Mouse (Mus musculus) liver, embryonic 15.5 days (tissue): Measurements from ENCODE around the gene Gtf2h3. TPM values are rescaled to one million over a fixed set of nuclear protein-coding genes. Genes with fewer than 3 reads are reported as not detected.
"Not testable (repeated sequence)": the region's sequence is repeated elsewhere in the genome, so short reads cannot be mapped to it uniquely, and the experiment has no call there.

ENCODE experiments used
- ATAC-seq: fragments of 200-750 bp; cut with Nextera tagmentation; 2 replicates; pipeline ENCODE4 v1.8.0; 2017; ENCODE audit warnings: moderate number of reproducible peaks, mild to moderate bottlenecking, moderate library complexity; ENCODE audit not compliant: insufficient read depth
- H3K27ac ChIP-seq: fragments of 300-500 bp; sonication (generic); replicated peaks from 2 replicates; pipeline ENCODE4 v1.5.1; 2015; ENCODE audit warnings: mild to moderate bottlenecking, inconsistent platforms
- H3K27me3 ChIP-seq: fragments of 300-500 bp; sonication (generic); 2 replicates; pipeline ENCODE4 v1.6.1; 2015; ENCODE audit warnings: mild to moderate bottlenecking, inconsistent platforms
- H3K36me3 ChIP-seq: fragments of 300-500 bp; sonication (generic); replicated peaks from 2 replicates; pipeline ENCODE4 v1.6.1; 2015; ENCODE audit warnings: moderate library complexity, mild to moderate bottlenecking, inconsistent platforms
- H3K4me1 ChIP-seq: fragments of 300-500 bp; sonication (generic); replicated peaks from 2 replicates; pipeline ENCODE4 v1.6.1; 2015; ENCODE audit warnings: inconsistent platforms
- H3K4me2 ChIP-seq: fragments of 300-500 bp; sonication (generic); 2 replicates; pipeline ENCODE4 v1.6.1; 2015; ENCODE audit warnings: moderate library complexity, mild to moderate bottlenecking, inconsistent platforms
- H3K4me3 ChIP-seq: fragments of 300-500 bp; sonication (generic); replicated peaks from 2 replicates; pipeline ENCODE4 v1.5.1; 2015; ENCODE audit warnings: mild to moderate bottlenecking, inconsistent platforms
- H3K9ac ChIP-seq: fragments of 300-500 bp; sonication (generic); 2 replicates; pipeline ENCODE4 v1.6.1; 2015; ENCODE audit warnings: moderate library complexity, mild to moderate bottlenecking, inconsistent platforms
- H3K9me3 ChIP-seq: fragments of 300-500 bp; sonication (generic); replicated peaks from 2 replicates; pipeline ENCODE4 v1.6.1; 2016; ENCODE audit warnings: inconsistent platforms
- WGBS: fragments of 180-500 bp; shearing (Covaris S2); methylation state at CpG from one replicate; pipeline ENCODE4 v1.1.7; 2015; ENCODE audit warnings: mixed read lengths; ENCODE audit not compliant: insufficient replicate concordance; 5-methylcytosine and 5-hydroxymethylcytosine counted together
- polyA plus RNA-seq: library from polyadenylated mRNA; unstranded; fragments of >200 nt; fragmentation: Nextera tagmentation; extraction: Ambion mirVana; gene quantifications from 2 replicates; pipeline ENCODE4 v1.2.1, GENCODE M21; 2015

Gtf2h3 gene
- polyA plus RNA-seq, 1 experiment from 2014 or later: 19.4 TPM

DNA sequence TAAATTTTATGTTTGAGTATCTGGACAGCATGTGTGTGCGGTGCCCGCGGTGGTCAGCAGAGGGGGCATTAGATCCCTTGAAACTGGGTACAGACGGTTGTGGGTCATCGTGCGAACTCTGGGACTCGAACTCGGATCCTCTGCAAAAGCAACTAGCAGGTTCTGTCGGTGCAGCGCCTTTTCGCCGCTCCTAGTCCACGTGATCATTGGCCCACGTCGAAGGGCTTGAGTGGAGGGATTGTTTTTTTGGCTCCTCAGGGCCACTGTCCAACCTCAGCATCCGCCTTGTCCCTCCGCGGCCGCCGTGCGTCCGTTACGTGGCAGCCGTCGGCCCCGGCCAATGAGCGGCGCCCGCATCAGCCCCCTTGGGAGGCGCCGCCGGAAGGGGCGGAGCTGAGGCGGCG, 38.6 kb upstream of the Gtf2h3 start, which contains the start of gene Tmed2:
Gene Tmed2 (plus strand): TSS at position 313 of the 404 bp plus-strand sequence.
- Histone ChIP-seq H3K9me3 (no peaks in the 10 kb centered on the region), H3K4me3 (peak within 1 kb of the TSS; percentile 97), H3K9ac (peak within 1 kb of the TSS; percentile 91), H3K4me1 (peaks cover 46% of the 10 kb centered on the region), H3K4me2 (peak within 1 kb of the TSS; percentile 82), H3K36me3 (peaks cover 33% of the 10 kb centered on the region), H3K27me3 (0 out of 2 replicates have a peak, but pooled peaks cover 7% of the 10 kb centered on the region), H3K27ac (peak within 1 kb of the TSS; percentile 93)
- ATAC-seq: peak; percentile 93
- under 1% methylated on average over 35 of the region's 35 CpGs for WGBS

DNA sequence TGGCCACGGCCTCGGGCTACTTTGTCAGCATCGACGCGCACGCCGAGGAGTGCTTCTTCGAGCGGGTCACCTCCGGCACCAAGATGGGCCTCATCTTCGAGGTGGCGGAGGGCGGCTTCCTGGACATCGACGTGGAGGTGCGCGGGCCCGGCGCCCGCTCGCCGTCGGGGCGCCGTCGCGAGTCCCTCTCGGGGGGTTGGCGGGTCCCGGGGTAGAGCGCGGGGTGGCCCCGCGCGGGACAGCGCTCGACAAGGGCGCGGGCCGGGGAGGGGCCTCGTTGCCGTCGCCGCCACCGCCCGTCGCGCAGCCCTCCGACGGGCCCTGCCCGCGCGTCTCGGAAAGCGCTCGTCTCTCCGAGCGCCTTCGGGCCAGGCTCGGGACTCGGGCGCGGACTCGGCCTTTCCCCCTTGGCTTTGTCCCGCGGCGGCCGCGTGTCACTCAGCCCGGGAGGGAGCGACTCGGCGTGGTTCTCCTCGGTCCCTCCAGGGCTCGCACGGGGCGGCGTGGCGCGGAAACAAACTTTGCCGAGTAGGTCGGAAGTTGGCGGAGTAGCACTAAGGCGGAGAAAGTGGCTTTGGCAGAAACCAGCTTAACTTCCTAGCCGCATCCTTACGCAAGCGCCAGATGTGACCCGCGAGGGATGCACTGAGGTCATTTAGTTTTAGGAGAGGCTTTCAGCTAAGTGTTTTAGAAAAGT, 37.9 kb upstream of the Gtf2h3 start:
- Histone ChIP-seq H3K4me3 (peak overlapping the region; percentile 97), H3K9ac (peak overlapping the region; percentile 91), H3K27me3 (0 out of 2 replicates have a peak, but pooled peaks cover 7% of the 10 kb centered on the region), H3K4me1 (peaks cover 46% of the 10 kb centered on the region), H3K9me3 (no peaks in the 10 kb centered on the region), H3K36me3 (peaks cover 39% of the 10 kb centered on the region), H3K27ac (peak overlapping the region; percentile 93), H3K4me2 (peak overlapping the region; percentile 82)
- ATAC-seq: peak; percentile 89
- under 1% methylated on average over 64 of the region's 89 CpGs for WGBS

DNA sequence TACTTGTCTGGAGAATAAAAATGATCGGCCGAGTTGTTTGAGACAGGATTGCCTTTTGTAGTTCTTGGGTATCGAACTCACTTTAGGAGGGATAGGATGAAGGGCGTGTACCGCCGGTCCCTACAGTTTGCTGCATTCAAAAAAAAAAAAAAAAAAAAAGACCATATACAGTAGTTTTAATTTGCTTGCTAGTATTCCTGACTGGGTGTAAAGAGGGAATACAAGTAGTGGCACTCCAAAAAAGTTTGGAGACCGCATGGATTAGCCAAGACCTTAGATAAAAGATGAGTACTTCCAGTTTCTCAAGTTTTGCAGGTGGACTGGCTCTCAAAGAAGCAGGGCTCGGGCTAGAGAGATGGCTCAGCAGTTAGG, 37.4 kb upstream of the Gtf2h3 start:
- H3K9me3 ChIP-seq: no peaks in the 10 kb centered on the region
- H3K9ac ChIP-seq: peak overlapping the region; percentile 91
- H3K4me3 ChIP-seq: peak overlapping the region; percentile 97
- 9% methylated on average over 8 of the region's 8 CpGs for WGBS
- peak overlapping the region; percentile 93 for H3K27ac ChIP-seq
- ATAC-seq: no peak
- 0 out of 2 replicates have a peak, but pooled peaks cover 6% of the 10 kb centered on the region for H3K27me3 ChIP-seq
- peak overlapping the region; percentile 82 for H3K4me2 ChIP-seq
- peaks cover 44% of the 10 kb centered on the region for H3K4me1 ChIP-seq
- peaks cover 45% of the 10 kb centered on the region for H3K36me3 ChIP-seq

DNA sequence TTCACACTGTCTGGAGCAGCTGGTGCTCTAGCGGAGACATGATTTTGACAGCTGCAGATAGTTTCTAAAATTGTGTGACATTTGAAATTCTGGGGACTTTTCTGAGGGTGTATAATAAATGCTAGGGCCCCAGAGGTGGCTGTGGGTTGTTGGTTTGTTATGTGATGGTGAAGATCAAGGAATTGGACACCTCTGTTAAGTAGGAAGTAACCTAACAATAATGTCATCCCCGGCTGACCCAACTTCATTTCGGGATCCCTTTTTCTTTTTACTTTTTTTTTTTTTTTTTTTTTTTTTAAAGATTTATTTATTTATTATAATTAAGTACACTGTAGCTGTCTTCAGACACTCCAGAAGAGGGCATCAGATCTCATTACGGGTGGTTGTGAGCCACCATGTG, 28.2 kb upstream of the Gtf2h3 start:
- WGBS: 62% methylated on average over 4 of the region's 4 CpGs
- peaks cover 51% of the 10 kb centered on the region for H3K36me3 ChIP-seq
- not testable (repeated sequence) for H3K27me3 ChIP-seq, H3K9ac ChIP-seq, ATAC-seq, H3K4me3 ChIP-seq, H3K9me3 ChIP-seq, H3K27ac ChIP-seq, H3K4me2 ChIP-seq
- peaks cover 21% of the 10 kb centered on the region for H3K4me1 ChIP-seq

DNA sequence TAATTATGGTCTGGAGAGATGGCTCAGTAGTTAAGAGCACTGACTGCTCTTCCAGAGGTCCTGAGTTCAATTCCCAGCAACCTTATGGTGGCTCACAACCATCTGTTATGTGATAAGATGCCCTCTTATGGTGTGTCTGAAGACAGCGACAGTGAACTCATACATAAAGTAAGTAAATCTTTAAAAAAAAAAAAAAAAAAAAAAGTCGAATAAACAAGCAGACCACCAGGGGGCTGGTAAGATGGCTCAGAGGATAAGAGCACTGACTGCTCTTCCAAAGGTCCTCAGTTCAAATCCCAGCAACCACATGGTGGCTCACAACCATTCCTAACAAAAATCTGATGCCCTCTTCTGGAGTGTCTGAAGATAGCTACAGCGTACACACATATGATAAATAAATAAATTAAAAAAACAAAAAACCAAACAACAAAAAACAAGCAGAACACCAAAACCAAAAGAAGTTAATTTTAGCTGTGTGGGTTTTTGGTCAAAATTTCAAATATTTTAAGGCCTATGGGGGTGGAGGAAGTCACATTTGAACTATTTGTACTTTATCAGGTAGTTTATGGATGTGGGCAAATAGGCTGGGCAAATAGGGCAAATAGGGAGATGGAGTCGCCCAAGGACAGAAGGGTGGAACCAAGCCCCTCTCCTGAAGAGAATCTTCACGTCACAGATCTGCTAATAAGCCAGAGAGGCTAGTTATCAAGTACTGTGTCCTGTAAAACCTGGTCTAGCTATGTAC, 27.4 kb upstream of the Gtf2h3 start:
- Histone ChIP-seq H3K27ac (peak overlapping the region; percentile 77; the same call in 1 of the 2 replicates), H3K36me3 (peaks cover 51% of the 10 kb centered on the region), H3K4me3 (peak overlapping the region; percentile 75), H3K4me2 (peak overlapping the region; percentile 82), H3K9ac (peak overlapping the region; percentile 75), H3K4me1 (peaks cover 21% of the 10 kb centered on the region)
- not testable (repeated sequence) for H3K9me3 ChIP-seq, ATAC-seq, H3K27me3 ChIP-seq
- 33% methylated on average over 5 of the region's 5 CpGs for WGBS

DNA sequence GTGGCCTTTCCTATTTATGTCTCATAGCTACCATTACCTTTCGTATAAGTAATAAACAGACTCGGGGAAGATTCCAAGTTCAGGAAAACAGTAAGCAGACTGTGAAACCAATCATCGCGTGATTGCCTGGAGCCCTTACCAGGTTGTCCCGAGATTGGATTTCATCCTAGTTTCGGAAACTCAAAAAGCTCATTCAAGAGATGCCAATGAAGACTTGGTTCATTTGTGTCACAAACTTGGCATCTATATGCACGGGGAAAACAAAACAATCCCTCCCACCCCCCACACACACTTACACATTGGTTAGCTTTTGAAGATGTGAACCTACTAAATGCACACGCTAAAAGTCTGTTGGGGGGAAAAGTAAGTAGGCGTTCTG, 26.9 kb upstream of the Gtf2h3 start:
- Histone ChIP-seq H3K27ac (peak overlapping the region; percentile 77), H3K9me3 (no peaks in the 10 kb centered on the region), H3K9ac (peak overlapping the region; percentile 75), H3K4me1 (peaks cover 21% of the 10 kb centered on the region), H3K4me2 (peak overlapping the region; percentile 82), H3K4me3 (peak overlapping the region; percentile 75), H3K36me3 (peaks cover 51% of the 10 kb centered on the region), H3K27me3 (no peaks in the 10 kb centered on the region)
- WGBS: 11% methylated on average over 9 of the region's 9 CpGs
- ATAC-seq: no peak

DNA sequence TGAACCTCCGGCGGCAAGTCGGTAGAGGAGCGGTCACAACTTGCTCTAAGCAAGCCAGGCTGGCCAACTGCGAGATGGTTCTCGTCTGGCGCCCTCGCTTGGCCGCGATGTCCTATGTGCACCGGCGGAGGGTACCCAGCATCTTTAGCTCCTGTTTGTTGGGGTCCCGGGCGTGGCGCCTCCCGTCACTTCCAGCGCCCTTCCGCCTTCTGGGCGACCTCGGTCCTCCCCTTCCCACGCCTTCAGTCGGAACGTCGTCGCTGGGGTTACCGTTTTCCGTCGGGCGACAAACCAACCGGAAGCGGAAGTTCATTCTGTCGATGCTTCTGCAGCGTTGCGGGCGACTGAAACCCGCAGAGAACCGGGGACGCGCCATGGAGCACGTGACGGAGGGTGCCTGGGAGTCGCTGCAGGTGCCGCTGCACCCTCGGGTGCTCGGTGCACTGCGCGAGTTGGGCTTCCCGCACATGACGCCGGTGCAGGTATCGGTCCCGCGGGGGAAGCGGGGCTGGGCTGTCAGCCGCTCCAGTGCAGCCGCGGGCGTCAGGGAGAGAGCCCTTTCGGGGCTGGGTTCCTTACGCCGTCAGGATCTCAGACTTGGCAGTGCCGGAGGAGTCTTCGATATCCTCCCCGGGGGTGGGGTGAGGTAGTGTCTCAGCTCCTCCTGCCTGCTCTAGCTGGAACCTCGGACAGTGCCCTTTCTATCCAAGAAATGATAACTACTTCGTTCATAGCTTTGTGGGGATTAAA, 26.2 kb upstream of the Gtf2h3 start, which contains the start of gene Ddx55:
Gene Ddx55 (plus strand): TSS at position 307 of the 750 bp plus-strand sequence.
- peak within 1 kb of the TSS; percentile 75 for H3K4me3 ChIP-seq
- peak; percentile 84 for ATAC-seq
- H3K4me2 ChIP-seq: peak within 1 kb of the TSS; percentile 82
- H3K36me3 ChIP-seq: peaks cover 48% of the 10 kb centered on the region
- H3K9ac ChIP-seq: peak within 1 kb of the TSS; percentile 75
- H3K9me3 ChIP-seq: no peaks in the 10 kb centered on the region
- H3K27ac ChIP-seq: peak within 1 kb of the TSS; percentile 77
- under 1% methylated on average over 66 of the region's 66 CpGs for WGBS
- no peaks in the 10 kb centered on the region for H3K27me3 ChIP-seq
- peaks cover 21% of the 10 kb centered on the region for H3K4me1 ChIP-seq

DNA sequence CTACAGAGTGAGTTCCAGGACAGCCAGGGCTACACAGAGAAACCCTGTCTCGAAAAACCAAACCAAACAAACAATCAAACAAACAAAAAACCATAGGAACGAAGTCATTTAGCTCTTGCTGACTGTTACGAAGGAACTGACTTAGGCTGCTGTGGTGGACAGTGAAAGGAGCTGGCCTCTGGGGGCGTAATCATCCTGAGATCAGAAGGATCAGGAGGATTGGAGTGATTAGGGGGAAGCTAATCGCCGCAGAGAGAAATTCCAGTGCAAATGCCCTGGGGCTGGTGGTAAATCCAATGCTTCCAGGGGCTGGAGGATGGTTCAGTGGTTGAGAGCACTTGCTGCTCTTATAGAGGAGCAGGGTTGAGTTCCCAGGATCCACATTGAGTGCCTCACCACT, 25.3 kb upstream of the Gtf2h3 start:
- Histone ChIP-seq H3K27ac (no peak overlapping the region; the same call in 1 of the 2 replicates), H3K36me3 (peaks cover 48% of the 10 kb centered on the region), H3K9me3 (no peaks in the 10 kb centered on the region), H3K4me2 (peak overlapping the region; percentile 82), H3K4me3 (peak overlapping the region; percentile 75), H3K27me3 (no peaks in the 10 kb centered on the region), H3K9ac (peak overlapping the region; percentile 75), H3K4me1 (peaks cover 21% of the 10 kb centered on the region)
- 60% methylated on average over 6 of the region's 6 CpGs for WGBS
- no peak for ATAC-seq

DNA sequence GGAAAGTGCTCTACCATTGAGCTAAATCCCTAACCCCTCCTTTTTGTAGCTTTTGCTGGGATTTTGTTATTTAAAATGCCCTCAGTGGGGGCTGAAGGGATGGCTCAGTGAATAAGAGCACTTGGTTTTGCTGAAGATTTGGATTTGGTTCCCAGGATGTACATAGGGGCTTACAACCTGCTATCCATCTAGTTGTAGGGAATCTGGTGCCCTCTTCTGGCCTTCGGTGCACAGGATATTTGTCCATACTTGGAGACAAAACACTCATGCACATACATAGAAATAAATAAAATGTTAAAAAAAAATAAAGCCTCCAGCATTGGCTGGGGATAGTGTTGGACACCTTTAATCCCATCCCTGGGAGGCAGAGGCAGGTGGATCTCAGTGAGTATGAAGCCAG, 23.8 kb upstream of the Gtf2h3 start:
- H3K4me3 ChIP-seq: no peak overlapping the region
- H3K36me3 ChIP-seq: peaks cover 60% of the 10 kb centered on the region
- no peak overlapping the region for H3K9ac ChIP-seq
- H3K27ac ChIP-seq: no peak overlapping the region
- peaks cover 21% of the 10 kb centered on the region for H3K4me1 ChIP-seq
- H3K27me3 ChIP-seq: no peaks in the 10 kb centered on the region
- H3K4me2 ChIP-seq: no peak overlapping the region
- no peak for ATAC-seq
- WGBS: 71% methylated on average over 1 of the region's 1 CpGs
- no peaks in the 10 kb centered on the region for H3K9me3 ChIP-seq

DNA sequence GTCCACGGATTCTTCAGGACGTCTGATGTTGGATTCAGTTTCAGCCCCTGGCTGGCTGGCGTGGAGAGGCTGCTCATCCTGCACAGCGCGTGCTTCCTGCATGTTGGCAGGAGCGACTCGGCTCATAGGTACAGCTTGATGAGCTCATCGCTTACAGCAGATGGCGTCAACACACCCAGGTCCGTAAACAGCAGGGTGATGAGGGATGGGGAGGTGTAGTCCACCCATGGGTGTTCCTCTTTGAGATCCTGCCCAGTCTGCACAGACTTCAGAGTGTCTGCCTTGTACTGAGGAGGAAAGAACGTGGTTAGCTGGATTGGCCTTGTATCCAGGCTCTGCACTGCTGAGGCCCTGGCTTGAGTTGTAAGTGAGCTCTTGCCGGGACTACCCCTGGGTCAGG, 7.9 kb upstream of the Gtf2h3 start:
- 78% methylated on average over 12 of the region's 12 CpGs for WGBS
- Histone ChIP-seq H3K36me3 (peaks cover 99% of the 10 kb centered on the region), H3K9ac (no peak overlapping the region), H3K4me3 (no peak overlapping the region), H3K4me2 (no peak overlapping the region), H3K9me3 (no peaks in the 10 kb centered on the region), H3K27ac (no peak overlapping the region), H3K4me1 (no peaks in the 10 kb centered on the region), H3K27me3 (no peaks in the 10 kb centered on the region)
- ATAC-seq: no peak

DNA sequence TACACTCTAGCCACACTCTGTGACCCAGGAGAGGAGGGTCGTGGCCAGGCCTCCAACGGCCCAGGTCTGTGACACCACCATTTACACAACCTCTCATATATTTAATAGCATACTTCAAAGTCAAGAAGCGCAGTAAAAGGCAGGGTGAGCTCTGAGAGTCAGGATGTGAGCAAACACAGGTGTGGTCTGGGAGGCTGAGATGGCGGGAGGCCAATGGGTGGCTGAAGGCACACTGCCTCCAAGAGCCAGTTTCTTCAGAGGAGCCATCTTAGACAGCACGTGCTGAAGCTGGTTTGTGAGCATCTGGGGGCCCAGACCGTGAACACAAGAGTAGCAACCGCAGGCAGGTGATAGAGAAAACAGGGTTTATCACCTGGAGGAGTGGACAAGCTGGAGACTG, 3.5 kb upstream of the Gtf2h3 start:
- no peak overlapping the region for H3K9ac ChIP-seq
- no peaks in the 10 kb centered on the region for H3K27me3 ChIP-seq
- no peak for ATAC-seq
- WGBS: 83% methylated on average over 7 of the region's 7 CpGs
- no peak overlapping the region for H3K4me2 ChIP-seq
- no peaks in the 10 kb centered on the region for H3K9me3 ChIP-seq
- no peak overlapping the region for H3K27ac ChIP-seq
- H3K4me3 ChIP-seq: no peak overlapping the region
- peaks cover 71% of the 10 kb centered on the region for H3K36me3 ChIP-seq
- H3K4me1 ChIP-seq: peaks cover 27% of the 10 kb centered on the region
